Mouse (Mus musculus) fat pad, adult 2 months (tissue): Measurements from ENCODE around the gene Sdk1.

Source experiments
- DNase-seq: peaks from one replicate; pipeline ENCODE4 v3.0.0-alpha.2; 2011; ENCODE audit warnings: low read depth, low spot score; ENCODE audit errors: extremely low read depth

Gene Sdk1

DNA sequence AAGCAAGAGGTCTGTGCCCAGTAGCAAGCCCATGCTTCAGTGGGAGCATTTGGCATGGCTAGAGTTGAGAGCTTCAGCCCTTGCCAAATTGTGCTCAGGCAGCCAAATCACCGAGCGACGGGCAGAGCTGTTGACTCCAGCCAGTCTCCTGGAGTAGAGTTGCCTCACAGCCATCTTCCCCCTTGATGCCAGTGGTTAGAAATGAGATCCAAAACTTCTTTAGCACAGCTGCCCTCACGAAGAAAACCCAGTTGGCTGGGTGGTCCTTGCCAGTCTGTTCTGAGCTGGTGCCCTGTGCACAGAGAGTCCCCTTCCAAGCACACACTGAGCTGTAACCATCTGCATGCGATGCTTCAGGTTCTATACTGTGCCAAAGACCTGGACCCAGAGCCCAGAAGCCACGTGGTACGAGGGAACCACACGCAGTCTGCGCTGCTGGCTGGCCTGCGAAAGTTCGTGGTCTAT is 855.1 kb downstream of the Sdk1 start:
- no peak for DNase-seq

DNA sequence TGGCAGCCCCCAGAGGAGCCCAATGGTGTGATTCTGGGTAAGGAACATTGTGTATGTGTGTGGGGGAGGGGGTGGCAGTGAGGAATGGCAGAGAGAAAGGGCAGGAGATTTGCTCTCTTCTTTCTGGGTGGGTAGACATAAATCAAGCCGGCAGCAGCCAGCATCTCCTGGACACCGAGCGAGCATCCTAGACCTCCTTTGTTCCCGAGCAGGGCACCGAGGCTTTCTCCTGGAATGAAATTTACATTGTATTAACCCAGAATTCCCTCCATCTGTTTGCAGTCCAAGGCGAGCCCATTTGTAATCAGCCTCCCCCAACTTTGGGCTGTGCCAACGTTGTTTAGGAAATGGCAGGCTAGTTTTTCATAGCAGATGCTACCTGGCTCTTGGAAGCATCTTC is 858.9 kb downstream of the Sdk1 start:
- DNase-seq: no peak

- DNase-seq: no peak
Observed at GRCm38 (mm10) chr5:142107434-142107833, 866.1 kb downstream of the Sdk1 start.

GRCm38 (mm10) chr5:142111989-142112388 is 870.7 kb downstream of the Sdk1 start:
- no peak for DNase-seq

DNA sequence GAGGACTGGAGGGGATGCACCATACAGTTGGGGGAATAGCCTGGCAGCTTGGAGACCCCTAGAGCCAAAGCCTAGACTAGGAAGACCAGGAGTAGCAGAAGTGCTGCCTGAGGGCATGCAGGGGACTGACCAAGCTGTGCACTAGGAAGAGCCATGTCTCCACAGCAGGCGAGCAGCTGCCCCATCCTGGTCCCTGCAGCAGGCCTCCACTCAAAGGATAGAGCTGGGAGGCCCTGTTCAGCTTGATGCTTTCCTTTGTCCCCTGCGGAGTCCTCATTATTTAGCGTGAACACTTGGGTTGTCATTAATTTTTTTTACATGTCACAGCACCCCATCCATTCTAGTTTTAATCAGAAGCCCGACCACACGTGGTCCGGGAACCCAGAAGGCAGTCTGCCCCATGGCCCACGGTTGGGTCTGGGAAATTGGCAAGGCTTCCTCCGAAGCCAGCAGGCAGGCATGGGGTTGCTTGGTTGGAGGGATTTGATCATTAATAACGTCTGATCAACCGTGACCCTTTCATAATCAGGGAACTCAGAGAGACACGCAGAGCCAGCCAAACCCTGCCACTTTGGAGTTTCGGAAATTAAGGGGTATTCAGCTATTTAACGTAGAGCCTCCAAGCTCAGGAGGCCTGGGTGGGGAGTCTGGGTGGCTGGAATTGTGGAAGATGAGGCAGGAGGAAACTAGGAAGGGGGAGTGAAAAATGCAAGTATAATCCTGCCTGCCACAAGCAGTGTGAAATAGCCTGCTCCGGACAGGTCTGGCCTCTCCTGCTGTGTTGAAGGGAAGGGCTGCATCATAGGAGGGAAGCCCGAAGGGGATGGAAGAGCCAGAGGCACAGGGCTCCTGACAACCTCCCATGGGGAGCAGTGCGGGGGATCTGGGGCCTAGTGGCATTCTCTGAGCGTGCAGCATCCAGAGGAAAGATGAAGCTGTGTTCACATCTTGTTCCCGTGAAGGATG is 872.2 kb downstream of the Sdk1 start:
- no peak for DNase-seq

DNA sequence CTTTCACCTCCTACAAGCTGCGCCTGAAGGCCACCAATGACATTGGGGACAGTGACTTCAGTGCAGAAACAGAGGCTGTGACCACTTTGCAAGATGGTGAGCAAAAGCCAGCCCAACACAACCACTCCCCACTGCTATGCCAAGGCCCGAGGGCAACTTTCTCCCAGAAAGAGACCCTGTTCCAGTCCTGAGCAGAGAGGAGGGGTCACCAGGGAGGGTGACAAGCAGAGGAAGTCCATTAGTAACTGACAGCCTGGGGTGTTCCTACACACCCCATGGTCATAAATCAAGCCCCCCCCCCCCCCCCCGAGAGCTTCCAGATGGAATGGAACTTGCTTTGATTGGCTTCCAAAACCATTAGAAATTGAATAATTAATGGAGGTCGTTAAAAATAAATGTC is 886.5 kb downstream of the Sdk1 start:
- no peak for DNase-seq

DNA sequence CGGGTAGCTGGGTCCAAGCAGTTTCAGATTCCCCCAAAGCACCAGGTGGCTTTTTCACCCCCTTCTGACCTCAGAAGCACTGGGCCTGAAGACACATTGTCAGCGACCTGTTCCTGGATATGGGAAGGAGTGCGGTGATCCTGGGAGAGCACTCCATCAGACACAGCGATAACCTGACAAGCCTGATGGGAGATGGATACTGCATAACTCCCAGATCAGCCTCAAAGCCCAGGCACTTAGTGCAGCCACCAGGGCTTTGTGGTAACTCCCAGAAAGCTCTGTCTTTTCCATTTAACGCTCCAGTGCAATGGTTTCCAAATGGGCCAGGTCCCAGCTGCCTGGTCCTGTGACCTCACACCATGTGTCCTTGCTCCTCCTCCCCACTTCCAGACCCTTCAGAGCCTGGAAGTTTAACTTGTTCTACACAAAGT is 886.9 kb downstream of the Sdk1 start:
- no peak for DNase-seq

DNA sequence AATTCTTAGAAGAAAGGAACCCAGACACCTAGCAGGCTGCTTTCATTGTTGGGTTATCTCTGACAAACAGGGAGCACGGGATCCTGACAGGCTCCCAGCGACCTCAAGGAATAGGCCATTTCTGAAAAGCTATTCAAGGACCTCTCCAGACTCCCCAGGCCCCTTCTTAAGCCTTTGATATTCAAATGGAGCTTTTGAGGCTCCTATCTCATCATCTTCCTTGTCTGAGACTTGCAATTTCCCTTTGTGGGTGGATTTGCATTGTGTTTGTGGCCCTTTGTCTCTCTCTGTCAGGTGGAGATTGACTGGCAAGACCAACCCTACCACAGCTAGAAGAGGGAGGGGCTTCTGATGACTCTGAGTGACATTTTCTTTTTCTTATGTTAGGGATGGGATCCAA is 888.7 kb downstream of the Sdk1 start:
- DNase-seq: no peak

GRCm38 (mm10) chr5:142139978-142140377 is 898.7 kb downstream of the Sdk1 start:
- DNase-seq: no peak

DNA sequence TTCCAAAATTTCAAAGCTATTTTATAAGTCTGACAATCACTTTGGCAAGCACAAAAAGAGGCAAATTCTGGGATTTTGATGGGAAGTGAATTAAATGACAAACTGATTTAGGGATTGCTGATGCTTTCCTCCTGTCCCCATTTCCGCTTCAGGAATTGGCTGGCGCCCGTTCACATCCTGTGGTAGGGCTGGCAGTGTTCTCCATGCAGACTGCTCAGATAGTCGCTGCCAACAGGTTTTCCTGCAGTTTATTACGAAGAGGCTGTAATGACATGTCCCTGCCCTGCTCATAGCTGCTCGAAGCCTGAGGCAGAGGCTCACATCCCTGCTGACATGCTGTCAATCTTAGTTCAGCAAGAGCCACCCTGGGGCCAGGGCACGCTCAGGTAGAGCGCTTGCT is 908.3 kb downstream of the Sdk1 start:
- no peak for DNase-seq

GRCm38 (mm10) chr5:142150756-142151155 is 909.5 kb downstream of the Sdk1 start:
- no peak for DNase-seq

DNA sequence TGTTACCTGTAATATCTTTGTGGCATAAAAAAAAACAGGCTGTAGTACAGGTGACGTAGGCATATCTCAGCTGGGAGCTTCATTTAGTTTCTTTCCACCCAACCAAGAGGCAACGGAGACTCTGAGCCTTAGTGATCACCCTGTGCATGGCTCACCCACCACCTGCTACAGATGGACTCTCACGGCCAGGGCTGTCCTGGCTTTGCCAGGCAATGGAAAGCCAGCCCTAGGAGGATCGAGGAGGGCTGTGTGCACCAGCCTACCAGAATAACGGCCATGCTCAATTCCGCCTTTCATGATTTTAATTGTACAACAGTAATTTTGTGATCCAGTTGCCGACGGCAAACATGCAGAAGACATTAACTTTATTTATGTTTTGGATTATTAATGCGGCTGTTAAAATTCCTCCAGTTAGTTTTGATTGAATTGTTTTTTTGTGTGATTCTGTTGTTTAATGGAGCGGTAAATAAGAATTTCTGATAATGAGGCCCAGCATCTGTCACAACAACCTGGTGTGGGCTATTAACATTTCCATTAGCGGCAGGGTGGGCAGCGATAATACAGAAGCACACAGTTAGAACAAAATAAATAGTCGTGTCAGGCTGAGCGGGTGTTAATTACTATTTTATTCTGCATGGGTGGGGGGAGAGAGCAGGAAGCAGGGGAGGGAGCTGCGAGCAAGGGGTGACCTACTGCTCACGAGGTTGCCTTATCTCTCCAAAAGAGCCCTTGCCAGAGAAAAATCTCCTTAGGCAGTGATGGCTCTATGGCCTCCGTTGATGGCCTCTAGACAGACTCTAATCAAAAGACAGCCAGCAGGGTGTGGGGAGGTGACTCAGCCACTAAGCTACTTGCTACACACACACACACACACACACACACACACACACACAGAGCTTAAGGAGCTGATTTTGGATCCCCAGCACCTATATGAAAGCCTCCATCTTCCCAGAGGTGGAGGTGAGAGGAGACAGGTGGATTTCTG is 915.9 kb downstream of the Sdk1 start:
- no peak for DNase-seq

GRCm38 (mm10) chr5:142163483-142163882 is 922.2 kb downstream of the Sdk1 start:
- DNase-seq: no peak

GRCm38 (mm10) chr5:142173636-142174035 is 932.3 kb downstream of the Sdk1 start:
- no peak for DNase-seq

GRCm38 (mm10) chr5:142178164-142178563 is 936.9 kb downstream of the Sdk1 start:
- no peak for DNase-seq

- no peak for DNase-seq
Observed at GRCm38 (mm10) chr5:142179304-142179703, 938.0 kb downstream of the Sdk1 start.

DNA sequence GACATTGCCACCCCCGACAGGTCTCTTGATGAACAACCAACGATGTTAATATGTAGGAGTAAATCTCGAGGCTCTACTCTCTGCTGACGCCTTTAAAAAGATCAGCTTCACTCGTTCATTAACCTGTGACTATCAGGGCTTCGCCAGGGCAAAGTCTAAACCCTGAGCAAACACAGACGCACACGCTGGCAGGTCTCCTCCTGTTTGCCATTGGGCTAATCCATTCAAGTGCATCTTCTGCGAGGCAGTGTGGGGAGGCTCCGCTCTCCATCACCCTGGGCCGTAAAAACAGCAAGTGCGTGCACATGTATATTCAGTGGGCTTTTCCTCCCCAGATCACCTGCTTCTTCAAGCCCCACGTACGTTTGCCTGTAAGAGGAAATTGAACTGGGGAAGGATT is 940.6 kb downstream of the Sdk1 start:
- DNase-seq: no peak

DNA sequence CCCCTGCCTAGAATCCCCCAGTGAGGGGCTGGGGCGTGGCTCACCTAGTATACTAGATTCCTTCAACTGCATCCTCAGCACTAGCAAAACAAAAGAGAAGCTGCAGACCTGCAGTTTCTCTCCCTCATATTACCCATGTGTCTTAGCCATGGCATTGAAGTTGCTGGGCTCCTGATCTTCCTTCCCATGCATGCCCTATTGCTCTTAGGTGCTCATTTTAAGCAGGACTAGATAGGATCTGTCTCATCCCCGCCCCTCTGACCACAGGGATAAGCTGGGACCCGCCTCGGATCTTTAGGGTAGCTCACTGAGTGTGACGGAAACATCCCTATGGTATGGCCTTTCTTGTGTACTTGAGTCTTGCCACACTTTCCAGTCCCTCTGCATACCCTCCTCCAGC is 947.5 kb downstream of the Sdk1 start:
- no peak for DNase-seq

- DNase-seq: no peak
Observed at GRCm38 (mm10) chr5:142209911-142210310, 968.6 kb downstream of the Sdk1 start.

GRCm38 (mm10) chr5:142212252-142212651 is 971.0 kb downstream of the Sdk1 start:
- DNase-seq: no peak

GRCm38 (mm10) chr5:142215981-142216380 is 974.7 kb downstream of the Sdk1 start:
- no peak for DNase-seq
